Mouse (Mus musculus): ENCODE measurements around the gene Gm8206. TPM values are rescaled to one million over a fixed set of nuclear protein-coding genes. Genes with fewer than 3 reads are reported as not detected.

Gm8206 gene
- polyA plus RNA-seq (2021; fragmentation: Nextera tagmentation), result not detected in 2 replicates
- long read RNA-seq, experiment 1, partial matches to known transcripts, result 0 of 4 reads
- long read RNA-seq, experiment 1, other reads (novel, unspliced or antisense), result 4 of 4 reads
- long read RNA-seq, experiment 2, result 0 reads

DNA sequence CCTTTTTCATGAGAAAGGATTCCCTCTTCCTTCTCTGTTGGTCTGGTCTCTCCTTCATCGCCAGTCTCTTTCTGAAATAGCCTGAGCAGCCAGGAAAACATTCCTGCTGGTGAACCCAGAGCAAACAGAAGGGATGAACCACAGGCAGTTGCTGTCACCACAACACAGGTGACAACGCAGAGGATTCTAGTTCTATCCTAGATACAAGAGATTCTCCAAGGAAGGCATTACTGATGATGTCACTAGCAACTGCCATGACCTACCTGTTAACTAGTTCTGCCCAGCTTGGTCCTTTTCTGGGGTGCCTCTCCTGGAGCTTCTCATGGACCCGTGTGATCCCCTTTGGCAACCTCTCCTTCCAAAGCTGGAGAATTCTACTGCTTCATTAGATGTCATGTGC is at the start of gene Gm8206:
Gene Gm8206, minus strand, starts transcription at position 101 of the 400 bp plus-strand sequence.

DNA sequence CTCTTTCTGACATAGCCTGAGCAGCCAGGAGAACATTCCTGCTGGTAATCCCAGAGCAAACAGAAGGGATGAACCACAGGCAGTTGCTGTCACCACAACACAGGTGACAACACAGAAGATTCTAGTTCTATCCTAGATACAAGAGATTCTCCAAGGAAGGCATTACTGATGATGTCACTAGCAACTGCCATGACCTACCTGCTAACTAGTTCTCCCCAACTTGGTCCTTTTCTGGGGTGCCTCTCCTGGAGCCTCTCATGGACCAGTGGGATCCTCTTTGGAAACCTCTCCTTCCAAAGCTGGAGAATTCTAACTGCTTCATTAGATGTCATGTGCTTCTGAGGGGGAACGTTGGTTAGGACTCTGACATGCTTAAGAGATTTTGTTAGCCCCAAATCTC is 32.0 kb upstream of the Gm8206 start, which contains the start of gene Gm3476:
Gene Gm3476, minus strand, starts transcription at position 101 of the 400 bp plus-strand sequence.

DNA sequence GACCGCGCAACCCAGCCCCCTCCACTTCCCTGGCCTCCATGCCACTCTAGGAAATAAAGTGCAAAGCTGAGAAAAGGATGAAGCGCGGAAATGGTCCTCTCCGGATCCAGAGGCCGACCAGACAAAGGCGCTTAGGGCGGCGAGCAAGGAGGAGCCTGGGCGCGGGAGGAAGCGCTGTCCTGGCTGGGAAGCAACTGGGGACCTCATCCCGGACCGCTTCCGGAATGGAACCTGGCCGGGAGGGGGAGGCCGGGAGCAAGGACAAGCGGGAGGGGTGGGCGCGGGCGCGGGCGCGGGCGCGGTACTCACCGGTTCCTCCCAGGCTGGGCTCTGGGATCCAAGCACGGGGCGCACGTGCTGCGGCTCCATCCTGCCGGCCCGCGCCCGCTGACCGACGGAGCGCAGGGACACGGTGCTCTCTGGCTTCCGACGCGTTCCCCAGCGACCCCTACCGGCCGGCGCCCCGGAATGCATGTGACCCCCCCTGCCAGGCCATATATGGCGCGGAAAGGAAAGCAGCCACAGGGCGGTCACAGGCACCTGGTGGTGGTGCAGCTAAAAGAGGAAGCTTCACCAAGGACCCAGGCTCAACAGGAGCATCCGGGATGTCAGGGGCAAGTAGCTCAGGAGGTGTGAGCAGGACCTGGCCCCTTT is 14.7 kb upstream of the Gm8206 start, which contains the start of gene Gm3468:
Gene Gm3468, minus strand, starts transcription at position 394 of the 654 bp plus-strand sequence.

DNA sequence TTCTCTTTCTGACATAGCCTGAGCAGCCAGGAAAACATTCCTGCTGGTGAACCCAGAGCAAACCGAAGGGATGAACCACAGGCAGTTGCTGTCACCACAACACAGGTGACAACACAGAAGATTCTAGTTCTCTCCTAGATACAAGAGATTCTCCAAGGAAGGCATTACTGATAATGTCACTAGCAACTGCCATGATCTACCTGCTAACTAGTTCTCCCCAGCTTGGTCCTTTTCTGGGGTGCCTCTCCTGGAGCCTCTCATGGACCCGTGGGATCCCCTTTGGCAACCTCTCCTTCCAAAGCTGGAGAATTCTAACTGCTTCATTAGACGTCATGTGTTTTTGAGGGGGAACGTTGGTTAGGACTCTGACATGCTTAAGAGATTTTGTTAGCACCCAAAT is 35.6 kb downstream of the Gm8206 start, which contains the start of gene Gm6337:
Gene Gm6337, minus strand, starts transcription at position 101 of the 400 bp plus-strand sequence.

DNA sequence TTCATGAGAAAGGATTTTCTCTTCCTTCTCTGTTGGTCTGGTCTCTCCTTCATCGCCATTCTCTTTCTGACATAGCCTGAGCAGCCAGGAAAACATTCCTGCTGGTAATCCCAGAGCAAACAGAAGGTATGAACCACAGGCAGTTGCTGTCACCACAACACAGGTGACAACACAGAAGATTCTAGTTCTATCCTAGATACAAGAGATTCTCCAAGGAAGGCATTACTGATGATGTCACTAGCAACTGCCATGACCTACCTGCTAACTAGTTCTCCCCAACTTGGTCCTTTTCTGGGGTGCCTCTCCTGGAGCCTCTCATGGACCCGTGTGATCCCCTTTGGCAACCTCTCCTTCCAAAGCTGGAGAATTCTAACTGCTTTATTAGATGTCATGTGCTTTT is 114.7 kb downstream of the Gm8206 start, which contains the start of gene Gm3453:
Gene Gm3453, minus strand, starts transcription at position 101 of the 400 bp plus-strand sequence.

Other genes with a start within 250 kb of the Gm8206 start
- gene Gm8237, start 213.6 kb downstream of the Gm8206 start, polyA plus RNA-seq (2021; fragmentation: Nextera tagmentation), result 0.15 and 0.31 TPM in 2 replicates
- 0.33 and 0.58 TPM in 2 replicates for gene Gm3248, start 132.2 kb downstream of the Gm8206 start, polyA plus RNA-seq (2021; fragmentation: Nextera tagmentation)
- not detected in 2 replicates for gene Gm3453, start 114.8 kb downstream of the Gm8206 start, polyA plus RNA-seq (2021; fragmentation: Nextera tagmentation)
- gene Gm6337, start 35.7 kb downstream of the Gm8206 start, polyA plus RNA-seq (2021; fragmentation: Nextera tagmentation), result not detected in 2 replicates
- 0.39 and 0.55 TPM in 2 replicates for gene Gm3468, start 14.7 kb upstream of the Gm8206 start, polyA plus RNA-seq (2021; fragmentation: Nextera tagmentation)
- not detected in 2 replicates for gene Gm3476, start 31.9 kb upstream of the Gm8206 start, polyA plus RNA-seq (2021; fragmentation: Nextera tagmentation)
- gene Gm21560, start 125.3 kb upstream of the Gm8206 start, polyA plus RNA-seq (2021; fragmentation: Nextera tagmentation), result not detected in 2 replicates
- gene Gm3411, start 193.3 kb upstream of the Gm8206 start, polyA plus RNA-seq (2021; fragmentation: Nextera tagmentation), result 0.48 and 0.84 TPM in 2 replicates
- gene Gm21103, start 210.9 kb upstream of the Gm8206 start, polyA plus RNA-seq (2021; fragmentation: Nextera tagmentation), result not detected in 2 replicates
- not detected in 2 replicates for gene Gm3618, start 249.7 kb upstream of the Gm8206 start, polyA plus RNA-seq (2021; fragmentation: Nextera tagmentation)

All from left cerebral cortex, adult 6 months (tissue).